Mouse (Mus musculus) bone marrow, adult 2 months (tissue): ENCODE measurements around the gene Slc9a8.

Experiments
- CTCF ChIP-seq: fragments of 200-500 bp; IDR thresholded peaks from 2 replicates; pipeline ENCODE4 v1.5.1; 2011; ENCODE audit warnings: low read length, control low read depth; ENCODE audit not compliant: control insufficient read depth, insufficient read depth
- POLR2A ChIP-seq: fragments of 200-500 bp; IDR thresholded peaks from 2 replicates; pipeline ENCODE4 v1.6.1; 2011; ENCODE audit warnings: low read depth, mild to moderate bottlenecking, control low read depth, low read length, borderline replicate concordance; ENCODE audit not compliant: control insufficient read depth

- TF ChIP-seq CTCF (no peak), POLR2A (no peak)
Measured at GRCm38 (mm10) chr2:167458548-167458947, 37.0 kb downstream of the Slc9a8 start.
